In genomic region chr1:78707280-78707679, GRCm38 (mm10) we compare ENCODE assay signal across 10 mouse cellular contexts. TPM values are rescaled to one million over a fixed set of nuclear protein-coding genes. Genes with fewer than 3 reads are reported as not detected.
DNase-seq lines count a peak whose midpoint lies in the region; ATAC-seq and TF ChIP-seq lines count a peak whose summit lies in the region.
"Had no signal": no experiment of that assay in that cellular context is flagged by ENCODE, and none has a peak within 500 bp of the region (broad histone marks: within the 10 kb centered on the region; RNA-seq: fewer than 3 reads in every experiment).

No protein-coding gene starts in this region.

- no peak for ATAC-seq in hindbrain, postnatal 0 days
- no peak for ATAC-seq in hindbrain, embryonic 12.5 days (ENCODE audit: low FRiP score)

- no peak overlapping the region for H3K9ac ChIP-seq in hindbrain, postnatal 0 days (replicated peaks; ENCODE audit: low read length)
- H3K9ac ChIP-seq in hindbrain, embryonic 12.5 days, result no peak overlapping the region
- H3K9ac ChIP-seq: liver, embryonic 15.5 days had no signal

- no peak overlapping the region for H3K27ac ChIP-seq in hindbrain, postnatal 0 days
- H3K27ac ChIP-seq in hindbrain, embryonic 12.5 days, result no peak overlapping the region
- no peak overlapping the region for H3K27ac ChIP-seq in forebrain, embryonic 10.5 days
- H3K27ac ChIP-seq: liver, embryonic 15.5 days had no signal

- H3K9me3 ChIP-seq in hindbrain, postnatal 0 days (ENCODE audit: low read length), result no peaks in the 10 kb centered on the region
- H3K9me3 ChIP-seq in hindbrain, embryonic 12.5 days (replicated peaks), result no peaks in the 10 kb centered on the region
- H3K9me3 ChIP-seq in forebrain, embryonic 10.5 days, result no peaks in the 10 kb centered on the region
- H3K9me3 ChIP-seq: liver, embryonic 15.5 days had no signal

- H3K4me1 ChIP-seq in hindbrain, postnatal 0 days (ENCODE audit: insufficient read depth, low read length), result no peaks in the 10 kb centered on the region
- no peaks in the 10 kb centered on the region for H3K4me1 ChIP-seq in hindbrain, embryonic 12.5 days
- no peaks in the 10 kb centered on the region for H3K4me1 ChIP-seq in forebrain, embryonic 10.5 days

- peak; percentile 58 for TF ChIP-seq CTCF in hindbrain, postnatal 0 days (IDR thresholded peaks at IDR 0.05; ENCODE audit: low read depth)

- H3K4me3 ChIP-seq in hindbrain, postnatal 0 days (ENCODE audit: low read length), result no peak overlapping the region
- no peak overlapping the region for H3K4me3 ChIP-seq in hindbrain, embryonic 12.5 days
- no peak overlapping the region for H3K4me3 ChIP-seq in forebrain, embryonic 10.5 days
- H3K4me3 ChIP-seq: liver, embryonic 15.5 days had no signal

- no peaks in the 10 kb centered on the region for H3K27me3 ChIP-seq in hindbrain, postnatal 0 days (ENCODE audit: insufficient read depth, low read length)
- no peaks in the 10 kb centered on the region for H3K27me3 ChIP-seq in hindbrain, embryonic 12.5 days
- no peaks in the 10 kb centered on the region for H3K27me3 ChIP-seq in forebrain, embryonic 10.5 days (ENCODE audit: poor library complexity, severe bottlenecking)
- H3K27me3 ChIP-seq: liver, embryonic 15.5 days had no signal

- peaks cover 23% of the 10 kb centered on the region; the same call in 1 of the 2 replicates for H3K36me3 ChIP-seq in hindbrain, postnatal 0 days (ENCODE audit: insufficient read depth, low read length)
- peaks cover 26% of the 10 kb centered on the region for H3K36me3 ChIP-seq in hindbrain, embryonic 12.5 days
- H3K36me3 ChIP-seq in forebrain, embryonic 10.5 days (replicated peaks), result peaks cover 58% of the 10 kb centered on the region

- H3K4me2 ChIP-seq in hindbrain, postnatal 0 days (ENCODE audit: low read depth, low read length), result no peak overlapping the region
- no peak overlapping the region for H3K4me2 ChIP-seq in hindbrain, embryonic 12.5 days (replicated peaks)
- H3K4me2 ChIP-seq: liver, embryonic 15.5 days had no signal

- peak; percentile 73 for DNase-seq in hindbrain, postnatal 0 days (ENCODE audit: low spot score)
- DNase-seq in thymus, postnatal 0 days (ENCODE audit: low spot score), result peak; percentile 55
- DNase-seq in thymus, postnatal 36 days, result no peak
- DNase-seq in embryo, embryonic 11 days, result peak; percentile 27
- peak; percentile 44 for DNase-seq in thymus, postnatal 4 days
- DNase-seq in spleen, adult 12 weeks (ENCODE audit: low spot score), result no peak
- DNase-seq in forebrain, embryonic 10.5 days (ENCODE audit: extremely low spot score, low spot score), result no peak
- DNase-seq: kidney, adult 18-20 months had no signal

- 57% methylated on average over 4 of the region's 4 CpGs for WGBS in hindbrain, postnatal 0 days
- 64% methylated on average over 4 of the region's 4 CpGs for WGBS in hindbrain, embryonic 12.5 days
- 62% methylated on average over 4 of the region's 4 CpGs for WGBS in forebrain, embryonic 10.5 days

RNA-seq across cellular contexts. Expression of gene Utp14b, which starts 49.4 kb away (rescaled TPM):
- 6.2 and 6.5 TPM in 2 replicates for total RNA-seq in hindbrain, postnatal 0 days (2014; rRNA removed)
- polyA plus RNA-seq in hindbrain, postnatal 0 days (2015; fragmentation: Nextera tagmentation; extraction: Ambion mirVana), result 3.0 and 3.2 TPM in 2 replicates
- polyA plus RNA-seq in hindbrain, embryonic 12.5 days (2016; fragmentation: Nextera tagmentation; extraction: Ambion mirVana), result 3.8 and 4.0 TPM in 2 replicates
- polyA plus RNA-seq in thymus, postnatal 0 days (2015; fragmentation: Nextera tagmentation; extraction: Ambion mirVana), result 3.1 and 3.5 TPM in 2 replicates
- polyA plus RNA-seq in forebrain, embryonic 10.5 days (2016; fragmentation: Nextera tagmentation; extraction: Ambion mirVana), result 4.0 and 4.1 TPM in 2 replicates

RNA-seq across cellular contexts. Expression of gene Acsl3, which starts 49.7 kb away (rescaled TPM):
- total RNA-seq in hindbrain, postnatal 0 days (2014; rRNA removed), result 70.6 and 86.3 TPM in 2 replicates
- polyA plus RNA-seq in hindbrain, postnatal 0 days (2015; fragmentation: Nextera tagmentation; extraction: Ambion mirVana), result 79.2 and 88.9 TPM in 2 replicates
- 83.2 and 96.6 TPM in 2 replicates for polyA plus RNA-seq in hindbrain, embryonic 12.5 days (2016; fragmentation: Nextera tagmentation; extraction: Ambion mirVana)
- 31.1 and 32.4 TPM in 2 replicates for polyA plus RNA-seq in thymus, postnatal 0 days (2015; fragmentation: Nextera tagmentation; extraction: Ambion mirVana)
- 83.5 and 88.8 TPM in 2 replicates for polyA plus RNA-seq in forebrain, embryonic 10.5 days (2016; fragmentation: Nextera tagmentation; extraction: Ambion mirVana)

Comparison
In these comparisons a context has a peak if more than half of its experiments do, and no peak if none do; other contexts are left out.
1. DNase-seq: peak in hindbrain, postnatal 0 days (single experiment), thymus, postnatal 0 days (single experiment), embryo, embryonic 11 days (single experiment) and thymus, postnatal 4 days (single experiment); none in thymus, postnatal 36 days (0 of 2), spleen, adult 12 weeks (single experiment) and forebrain, embryonic 10.5 days (single experiment).